Mouse (Mus musculus) olfactory bulb, adult 2 months (tissue): ENCODE results near the gene Pou1f1. TPM values are rescaled to one million over a fixed set of nuclear protein-coding genes. Genes with fewer than 3 reads are reported as not detected.

Experiments used
- H3K27ac ChIP-seq: fragments of 200-500 bp; 2 replicates; pipeline ENCODE4 v1.5.1; 2012; ENCODE audit warnings: low read depth, low read length; ENCODE audit not compliant: insufficient read depth
- H3K4me1 ChIP-seq: fragments of 200-500 bp; 2 replicates; pipeline ENCODE4 v1.6.1; 2012; ENCODE audit warnings: low read length; ENCODE audit not compliant: control insufficient read depth, insufficient read depth
- H3K4me3 ChIP-seq: fragments of 200-500 bp; 2 replicates; pipeline ENCODE4 v1.5.1; 2012; ENCODE audit warnings: mild to moderate bottlenecking, low read depth, low read length, moderate library complexity; ENCODE audit not compliant: insufficient read depth
- CTCF ChIP-seq: fragments of 200-500 bp; IDR thresholded peaks from 2 replicates; pipeline ENCODE4 v1.5.1; 2012; ENCODE audit warnings: low read depth, mild to moderate bottlenecking, low read length, moderate library complexity; ENCODE audit not compliant: insufficient read depth
- POLR2A ChIP-seq: fragments of 200-500 bp; IDR thresholded peaks from 2 replicates; pipeline ENCODE4 v1.6.1; 2012; ENCODE audit warnings: mild to moderate bottlenecking, low read depth, low read length, moderate library complexity; ENCODE audit not compliant: insufficient read depth
- WGBS: fragments of 180-500 bp; shearing (Covaris S2); methylation state at CpG from one replicate; pipeline ENCODE4 v1.1.7; 2018; 5-methylcytosine and 5-hydroxymethylcytosine counted together
- polyA plus RNA-seq: library from polyadenylated mRNA; stranded (reverse); fragments of >200 nt; gene quantifications from 2 replicates; pipeline ENCODE4 v1.2.4, GENCODE M21; 2012; ENCODE audit warnings: low replicate concordance; ENCODE audit not compliant: missing spikeins, insufficient read depth, insufficient read length

Pou1f1 gene
- polyA plus RNA-seq, 1 experiment, result not detected

DNA sequence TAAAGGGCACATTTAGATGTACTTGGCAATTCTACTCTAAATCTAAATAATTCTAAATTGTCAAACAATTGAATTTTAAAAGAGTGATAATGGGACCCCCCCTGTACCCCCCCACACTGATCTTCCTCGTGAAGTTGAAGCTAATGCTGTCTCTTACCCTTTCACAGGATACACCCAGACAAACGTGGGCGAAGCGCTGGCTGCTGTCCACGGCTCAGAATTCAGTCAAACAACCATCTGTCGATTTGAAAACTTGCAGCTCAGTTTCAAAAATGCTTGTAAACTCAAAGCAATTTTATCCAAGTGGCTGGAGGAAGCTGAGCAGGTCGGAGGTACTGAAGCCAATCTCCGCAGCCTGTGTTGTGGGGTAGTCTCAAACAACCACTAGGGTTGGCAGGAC, 11.4 kb downstream of the Pou1f1 start:
- WGBS, result 68% methylated on average over 8 of the region's 8 CpGs
- no peak for TF ChIP-seq CTCF
- no peak for TF ChIP-seq POLR2A
- no peak overlapping the region for H3K27ac ChIP-seq
- H3K4me3 ChIP-seq, result no peak overlapping the region
- H3K4me1 ChIP-seq, result no peaks in the 10 kb centered on the region

DNA sequence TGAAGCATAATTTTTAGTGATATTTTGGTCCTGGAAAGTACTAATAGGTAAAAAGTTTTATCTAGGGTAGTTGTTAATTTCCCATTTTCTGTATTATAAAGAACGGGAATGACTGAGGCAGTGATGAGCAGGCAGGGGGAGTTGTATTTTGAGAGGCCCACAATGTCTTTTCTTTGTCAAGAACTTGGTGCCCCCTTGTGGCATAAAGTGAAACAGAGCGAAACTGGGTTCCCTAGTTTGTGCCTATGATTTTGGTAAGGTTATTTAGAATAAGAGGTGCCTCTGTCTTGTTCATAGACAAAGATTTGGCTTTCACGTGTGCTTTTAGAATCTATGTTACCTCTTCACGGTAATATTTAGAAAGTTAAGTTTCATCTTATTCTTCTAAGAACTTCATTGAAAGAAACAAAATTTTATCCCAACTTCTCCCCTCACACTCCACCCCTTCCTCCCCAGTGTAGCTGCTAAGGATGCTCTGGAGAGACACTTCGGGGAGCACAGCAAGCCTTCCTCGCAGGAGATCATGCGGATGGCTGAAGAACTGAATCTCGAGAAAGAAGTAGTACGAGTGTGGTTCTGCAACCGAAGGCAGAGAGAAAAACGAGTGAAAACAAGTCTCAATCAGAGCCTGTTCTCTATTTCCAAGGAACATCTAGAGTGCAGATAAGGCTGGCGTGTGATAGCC, 13.1 kb downstream of the Pou1f1 start:
- TF ChIP-seq POLR2A, result no peak
- no peak for TF ChIP-seq CTCF
- H3K27ac ChIP-seq, result no peak overlapping the region
- no peak overlapping the region for H3K4me3 ChIP-seq
- WGBS, result 28% methylated on average over 12 of the region's 12 CpGs
- no peaks in the 10 kb centered on the region for H3K4me1 ChIP-seq

DNA sequence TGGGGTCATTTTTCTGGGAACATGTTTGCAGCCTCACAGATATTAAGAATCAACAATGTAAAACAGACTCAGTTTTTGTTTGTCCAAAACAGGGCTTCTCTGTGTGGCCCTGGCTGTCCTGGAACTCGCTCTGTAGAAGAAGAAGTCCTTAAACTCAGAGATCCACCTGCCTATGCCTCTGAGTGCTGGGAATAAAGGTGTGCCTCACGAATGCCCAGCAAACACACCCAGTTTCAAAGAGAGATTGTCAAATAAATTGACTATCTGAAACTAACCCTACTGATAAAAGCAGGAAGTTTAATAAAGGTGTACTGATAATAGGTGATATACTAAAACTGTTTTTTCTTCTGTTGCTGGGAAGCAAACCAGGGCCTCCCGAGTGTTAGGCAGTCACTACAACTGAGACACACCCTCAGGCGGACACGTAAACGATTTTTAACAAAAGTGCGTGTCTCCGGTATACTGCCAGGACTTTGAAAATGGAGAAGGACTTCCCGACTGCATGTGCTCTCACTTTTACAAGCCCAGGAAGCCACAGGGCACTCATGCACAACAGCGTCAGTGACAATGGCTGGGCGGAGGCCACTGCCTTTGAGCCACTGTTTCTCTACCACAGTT, 23.5 kb downstream of the Pou1f1 start:
- WGBS, result 87% methylated on average over 11 of the region's 11 CpGs
- H3K4me3 ChIP-seq, result no peak overlapping the region
- no peak for TF ChIP-seq POLR2A
- TF ChIP-seq CTCF, result no peak
- H3K27ac ChIP-seq, result no peak overlapping the region
- H3K4me1 ChIP-seq, result no peaks in the 10 kb centered on the region

DNA sequence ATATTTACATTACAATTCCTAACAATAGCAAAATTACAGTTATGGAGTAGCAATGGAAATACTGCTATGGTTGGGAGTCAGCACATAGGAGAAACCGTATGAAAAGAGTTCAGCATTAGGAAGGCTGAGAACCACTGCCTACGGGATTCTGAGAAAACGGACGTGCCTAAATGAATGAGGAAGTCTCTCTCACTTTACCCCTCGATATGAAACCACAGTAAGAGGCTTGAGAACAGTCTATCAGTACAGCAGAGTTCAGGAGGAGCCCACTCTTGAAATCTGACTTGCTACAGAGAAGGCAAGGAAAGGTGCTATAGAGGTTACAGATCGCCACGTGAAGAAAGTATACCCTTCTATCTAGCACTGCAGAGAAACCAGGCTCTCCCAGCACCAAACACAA, 28.6 kb downstream of the Pou1f1 start:
- Histone ChIP-seq H3K4me3 (no peak overlapping the region), H3K27ac (no peak overlapping the region), H3K4me1 (peaks cover 2% of the 10 kb centered on the region; the same call in 1 of the 2 replicates)
- 86% methylated on average over 7 of the region's 7 CpGs for WGBS
- TF ChIP-seq POLR2A (no peak), CTCF (no peak)

DNA sequence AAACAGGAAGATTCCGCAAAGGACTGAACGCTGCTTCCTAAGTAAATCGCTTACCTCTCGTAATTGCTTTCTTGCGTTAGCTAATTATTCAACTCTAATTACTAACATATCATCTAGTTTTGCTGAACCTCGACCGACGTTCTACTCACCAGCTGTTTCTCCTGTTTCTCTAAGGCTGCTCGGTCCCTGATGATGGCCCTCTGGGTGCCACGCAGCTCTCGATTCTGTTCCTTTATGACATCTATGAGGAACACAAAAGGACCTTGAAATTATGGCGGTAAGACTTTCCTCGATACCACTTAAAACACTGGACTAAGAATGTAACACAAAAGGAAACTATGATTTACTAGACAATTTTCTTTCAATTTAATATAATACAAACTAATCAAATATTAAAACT, 30.5 kb downstream of the Pou1f1 start:
- H3K4me1 ChIP-seq, result peaks cover 5% of the 10 kb centered on the region; the same call in 1 of the 2 replicates
- no peak for TF ChIP-seq POLR2A
- TF ChIP-seq CTCF, result no peak
- no peak overlapping the region for H3K27ac ChIP-seq
- 46% methylated on average over 13 of the region's 13 CpGs for WGBS
- H3K4me3 ChIP-seq, result no peak overlapping the region

DNA sequence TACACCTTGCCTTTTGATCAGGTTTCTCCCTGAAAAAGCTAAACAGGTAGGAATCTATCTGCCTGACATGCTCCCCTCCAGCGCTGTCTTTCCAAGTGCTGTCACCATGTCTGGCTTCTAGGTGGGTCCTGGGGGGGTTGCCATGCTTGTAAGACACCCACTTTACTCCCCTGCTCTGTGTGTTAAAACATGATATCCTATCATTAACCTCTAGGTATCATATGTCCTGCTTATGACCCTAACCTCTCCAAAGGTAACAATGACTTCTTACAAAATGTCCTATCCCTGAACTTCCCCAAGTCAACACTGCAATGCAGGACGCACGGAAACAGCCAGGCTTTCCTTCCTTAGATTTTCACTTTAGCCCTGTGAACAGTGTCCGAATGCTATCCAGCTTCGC, 34.0 kb downstream of the Pou1f1 start:
- H3K4me1 ChIP-seq, result peaks cover 5% of the 10 kb centered on the region; the same call in 1 of the 2 replicates
- 93% methylated on average over 5 of the region's 5 CpGs for WGBS
- TF ChIP-seq CTCF (no peak), POLR2A (no peak)
- no peak overlapping the region for H3K4me3 ChIP-seq
- no peak overlapping the region for H3K27ac ChIP-seq

DNA sequence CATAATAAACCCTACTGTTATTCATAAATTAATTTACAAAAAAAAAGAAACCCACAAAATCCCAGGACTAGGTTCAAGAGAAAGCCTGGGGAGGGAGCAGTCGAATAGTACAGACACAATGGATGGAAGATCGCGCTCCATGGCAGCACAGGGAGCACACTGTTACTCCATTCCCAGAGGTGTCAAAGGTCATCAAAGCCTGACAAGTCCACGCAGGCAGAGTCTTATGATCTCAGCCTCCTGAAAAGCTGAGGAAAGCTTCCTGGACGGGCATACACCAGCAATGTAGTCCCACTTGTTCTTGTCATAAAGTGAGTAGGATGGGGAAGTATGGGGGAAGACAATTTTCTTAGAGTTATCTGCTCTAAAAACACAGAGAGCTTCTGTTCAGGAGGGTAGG, 37.1 kb downstream of the Pou1f1 start:
- WGBS, result 78% methylated on average over 5 of the region's 5 CpGs

DNA sequence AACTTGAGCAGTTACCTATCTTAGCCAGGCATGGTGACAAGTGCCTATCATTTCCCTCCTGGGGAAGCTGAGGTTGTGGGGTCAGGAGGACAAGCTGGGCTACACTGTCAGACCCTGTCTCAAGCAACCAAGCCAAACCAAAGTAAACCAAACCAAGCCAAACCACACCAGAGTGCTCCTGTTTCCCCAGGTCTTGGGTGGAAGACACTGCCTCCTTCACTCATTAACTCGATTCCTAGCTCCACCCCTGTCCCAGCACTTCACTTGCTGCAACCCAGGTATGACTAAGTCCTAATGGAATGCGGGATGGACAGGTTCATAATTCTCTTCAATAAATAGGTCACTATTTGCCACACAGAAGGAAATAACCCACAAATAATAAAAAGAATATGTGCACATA, 39.3 kb downstream of the Pou1f1 start:
- Histone ChIP-seq H3K4me3 (no peak overlapping the region), H3K4me1 (no peaks in the 10 kb centered on the region), H3K27ac (no peak overlapping the region)
- TF ChIP-seq CTCF (no peak), POLR2A (no peak)
- WGBS, result 81% methylated on average over 2 of the region's 2 CpGs

More for the DNA sequence above, 37.1 kb downstream of the Pou1f1 start:
- peaks cover 4% of the 10 kb centered on the region; the same call in 1 of the 2 replicates for H3K4me1 ChIP-seq
- H3K4me3 ChIP-seq, result no peak overlapping the region
- no peak overlapping the region for H3K27ac ChIP-seq
- TF ChIP-seq POLR2A (no peak), CTCF (no peak)

DNA sequence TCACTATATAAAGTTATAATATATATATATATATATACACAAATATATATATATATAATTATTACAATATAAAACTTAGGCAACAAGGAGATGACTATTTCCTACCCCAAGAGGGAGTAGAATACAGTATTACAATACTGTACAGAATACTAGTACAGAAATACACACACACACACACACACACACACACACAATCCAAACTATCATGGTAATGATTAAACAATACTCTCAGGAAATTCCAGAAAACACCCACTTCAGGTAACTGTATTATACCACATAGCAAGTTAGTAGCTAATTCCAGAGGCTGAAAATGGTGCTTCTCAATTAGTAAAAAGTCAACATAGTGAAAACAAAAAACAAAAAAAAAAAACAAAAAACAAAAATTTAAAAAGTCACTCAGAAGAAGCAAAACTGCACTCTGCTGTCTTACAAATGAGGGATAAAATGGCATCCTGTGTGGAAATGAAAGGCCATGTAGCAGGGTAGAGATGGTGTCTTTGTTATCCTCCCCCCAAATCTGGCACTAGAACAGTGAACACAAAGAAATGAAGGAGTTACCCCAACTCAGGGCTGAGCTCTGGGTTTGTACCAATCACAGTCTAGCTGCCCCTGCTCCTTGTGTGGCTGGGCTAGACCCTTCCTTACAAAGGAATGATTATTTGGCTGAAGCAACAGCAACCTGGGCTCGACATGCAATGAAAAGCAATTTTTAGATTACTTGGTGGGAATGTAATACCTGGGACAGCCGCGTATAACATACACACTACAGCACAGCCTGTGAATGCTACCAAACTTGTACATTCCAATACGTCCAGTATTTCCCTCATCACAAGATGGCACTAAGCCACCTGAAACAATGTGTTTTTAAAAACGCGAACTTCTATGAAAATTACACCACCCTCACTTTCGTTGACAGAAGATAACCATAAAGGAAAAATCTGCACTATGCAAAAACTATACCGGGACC, 41.0 kb downstream of the Pou1f1 start:
- Histone ChIP-seq H3K4me1 (no peaks in the 10 kb centered on the region), H3K4me3 (peak overlapping the region; percentile 56), H3K27ac (peak overlapping the region; percentile 56; the same call in 1 of the 2 replicates)
- WGBS, result 3% methylated on average over 8 of the region's 8 CpGs
- TF ChIP-seq POLR2A (no peak), CTCF (no peak)
